Mouse (Mus musculus): ENCODE measurements around the gene Gins3. TPM values are rescaled to one million over a fixed set of nuclear protein-coding genes. Genes with fewer than 3 reads are reported as not detected.
"Not testable (repeated sequence)": the region's sequence is repeated elsewhere in the genome, so short reads cannot be mapped to it uniquely, and the experiment has no call there.

Gins3 gene
- polyA plus RNA-seq, 1 experiment from 2014 or later, result 12.9 TPM

DNA sequence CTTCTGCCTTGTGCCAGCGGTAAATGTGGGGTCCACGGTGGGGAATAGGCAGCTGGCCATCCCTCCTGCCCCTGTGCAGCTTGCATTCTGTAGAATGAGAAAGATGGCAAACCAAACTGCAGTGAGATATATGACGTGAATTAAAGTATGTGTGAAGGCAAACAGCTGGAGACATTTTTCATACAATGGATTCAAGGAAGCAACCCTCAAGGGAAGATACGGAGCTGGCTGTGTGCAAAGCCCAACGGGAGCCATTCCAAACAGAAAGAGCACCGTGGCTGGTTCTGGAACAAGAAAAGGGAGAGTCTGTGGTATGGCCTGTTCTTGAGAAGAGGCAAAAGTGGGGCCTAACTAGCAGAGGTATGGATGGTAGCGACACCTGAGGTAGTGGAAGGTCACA, 22.6 kb downstream of the Gins3 start:
- no peaks in the 10 kb centered on the region for H3K27me3 ChIP-seq
- no peak overlapping the region for H3K4me2 ChIP-seq (replicated peaks)
- H3K9ac ChIP-seq (replicated peaks), result no peak overlapping the region
- no peak overlapping the region for H3K4me3 ChIP-seq (replicated peaks)
- no peaks in the 10 kb centered on the region for H3K36me3 ChIP-seq
- H3K4me1 ChIP-seq (replicated peaks), result no peaks in the 10 kb centered on the region; the same call in 1 of the 2 replicates
- H3K9me3 ChIP-seq, result no peaks in the 10 kb centered on the region
- no peak for ATAC-seq
- 79% methylated on average over 7 of the region's 7 CpGs for WGBS
- H3K27ac ChIP-seq, result no peak overlapping the region

- H3K27ac ChIP-seq, result no peak overlapping the region
- H3K9ac ChIP-seq (replicated peaks), result no peak overlapping the region
- no peak overlapping the region for H3K4me2 ChIP-seq (replicated peaks)
- ATAC-seq, result no peak
- WGBS, result 63% methylated on average over 5 of the region's 5 CpGs
- no peaks in the 10 kb centered on the region for H3K9me3 ChIP-seq
- H3K27me3 ChIP-seq, result no peaks in the 10 kb centered on the region
- no peak overlapping the region for H3K4me3 ChIP-seq (replicated peaks)
- H3K4me1 ChIP-seq (replicated peaks), result no peaks in the 10 kb centered on the region
- no peaks in the 10 kb centered on the region for H3K36me3 ChIP-seq
Observed at GRCm38 (mm10) chr8:95656316-95657002, 23.2 kb downstream of the Gins3 start.

DNA sequence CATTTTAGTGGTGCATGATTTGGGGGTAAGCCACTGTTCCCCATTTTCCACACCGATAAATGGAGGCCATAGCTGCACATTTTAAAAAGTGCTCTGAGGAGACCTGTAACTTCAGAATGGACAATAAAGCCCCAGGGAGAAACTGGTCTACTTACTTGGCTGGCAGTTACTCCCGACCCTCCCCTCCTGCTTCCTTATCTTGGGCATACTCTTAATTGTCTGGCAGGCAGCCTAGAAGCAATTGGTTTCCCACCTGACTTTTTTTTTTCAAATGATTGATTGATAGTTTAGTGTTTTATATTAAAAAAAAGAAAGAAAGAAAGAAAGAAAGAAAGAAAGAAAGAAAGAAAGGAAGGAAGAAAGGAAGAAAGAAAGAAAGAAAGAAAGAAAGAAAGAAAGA, 24.3 kb downstream of the Gins3 start:
- Histone ChIP-seq H3K27ac (no peak overlapping the region), H3K36me3 (no peaks in the 10 kb centered on the region), H3K9ac (replicated peaks) (no peak overlapping the region), H3K4me2 (replicated peaks) (no peak overlapping the region), H3K27me3 (no peaks in the 10 kb centered on the region), H3K9me3 (no peaks in the 10 kb centered on the region), H3K4me1 (replicated peaks) (no peaks in the 10 kb centered on the region), H3K4me3 (replicated peaks) (no peak overlapping the region)
- WGBS, result 69% methylated on average over 2 of the region's 2 CpGs
- no peak for ATAC-seq

DNA sequence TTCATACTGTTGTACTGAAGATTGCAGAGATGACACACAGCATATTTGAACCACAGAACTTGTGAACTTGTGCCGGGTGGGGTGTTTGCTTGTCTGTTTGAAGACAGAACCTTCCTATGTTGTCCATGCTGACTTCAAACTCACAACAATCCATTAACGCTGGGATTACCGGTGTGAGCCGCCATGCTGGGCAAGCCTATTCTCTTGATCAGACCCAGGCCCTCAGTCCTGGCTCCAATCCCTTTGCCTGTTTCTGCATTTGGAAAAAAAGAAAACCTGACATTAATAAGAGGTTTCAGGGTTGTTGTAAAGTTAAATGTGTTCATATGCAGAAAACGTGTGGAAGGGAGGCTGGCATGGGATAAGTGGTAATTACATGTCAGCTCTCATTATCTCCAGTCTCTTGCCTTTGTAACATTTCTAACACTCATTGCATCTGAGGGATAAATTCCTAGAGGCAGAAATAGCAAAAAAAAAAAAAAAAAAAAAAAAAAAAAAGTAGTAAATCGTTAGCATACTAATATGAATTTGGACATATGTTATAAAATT, 27.2 kb downstream of the Gins3 start:
- H3K4me1 ChIP-seq (replicated peaks), result no peaks in the 10 kb centered on the region
- no peak overlapping the region for H3K27ac ChIP-seq
- 75% methylated on average over 6 of the region's 6 CpGs for WGBS
- no peak for ATAC-seq
- H3K9me3 ChIP-seq, result no peaks in the 10 kb centered on the region
- H3K9ac ChIP-seq (replicated peaks), result no peak overlapping the region
- no peak overlapping the region for H3K4me2 ChIP-seq (replicated peaks)
- H3K36me3 ChIP-seq, result no peaks in the 10 kb centered on the region
- no peaks in the 10 kb centered on the region for H3K27me3 ChIP-seq
- no peak overlapping the region for H3K4me3 ChIP-seq (replicated peaks)

DNA sequence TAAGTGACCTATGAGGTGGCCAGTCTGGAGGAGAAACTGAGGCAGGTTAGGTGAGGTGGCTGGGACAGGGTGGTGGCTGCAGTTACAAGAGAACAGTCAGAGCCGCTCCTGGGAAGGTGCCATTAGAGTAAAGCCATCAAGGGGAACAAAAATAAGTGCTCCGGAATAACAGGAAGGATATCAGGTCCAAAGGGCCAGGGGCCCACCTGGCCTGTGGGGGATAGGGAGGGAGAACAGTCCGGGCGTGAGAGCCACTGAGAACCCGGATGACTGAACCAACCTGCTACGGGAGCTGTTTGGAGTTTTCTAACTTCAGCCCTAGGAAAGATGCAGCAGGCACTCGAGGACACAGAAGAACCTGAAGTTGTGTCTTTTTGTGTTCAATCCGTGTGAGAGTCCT, 27.8 kb downstream of the Gins3 start:
- H3K9me3 ChIP-seq, result no peaks in the 10 kb centered on the region

GRCm38 (mm10) chr8:95661575-95661974, 28.3 kb downstream of the Gins3 start:
- Histone ChIP-seq H3K9me3 (no peaks in the 10 kb centered on the region; the same call in 1 of the 2 replicates), H3K27me3 (no peaks in the 10 kb centered on the region), H3K4me2 (replicated peaks) (no peak overlapping the region), H3K4me1 (replicated peaks) (no peaks in the 10 kb centered on the region), H3K4me3 (replicated peaks) (no peak overlapping the region), H3K27ac (no peak overlapping the region), H3K9ac (replicated peaks) (no peak overlapping the region), H3K36me3 (no peaks in the 10 kb centered on the region)
- 89% methylated on average over 6 of the region's 6 CpGs for WGBS
- ATAC-seq, result no peak

More for the DNA sequence above, 27.8 kb downstream of the Gins3 start:
- WGBS, result 81% methylated on average over 8 of the region's 8 CpGs
- Histone ChIP-seq H3K4me3 (replicated peaks) (no peak overlapping the region), H3K27ac (no peak overlapping the region), H3K4me1 (replicated peaks) (no peaks in the 10 kb centered on the region), H3K4me2 (replicated peaks) (no peak overlapping the region), H3K27me3 (no peaks in the 10 kb centered on the region), H3K9ac (replicated peaks) (no peak overlapping the region), H3K36me3 (no peaks in the 10 kb centered on the region)
- no peak for ATAC-seq

DNA sequence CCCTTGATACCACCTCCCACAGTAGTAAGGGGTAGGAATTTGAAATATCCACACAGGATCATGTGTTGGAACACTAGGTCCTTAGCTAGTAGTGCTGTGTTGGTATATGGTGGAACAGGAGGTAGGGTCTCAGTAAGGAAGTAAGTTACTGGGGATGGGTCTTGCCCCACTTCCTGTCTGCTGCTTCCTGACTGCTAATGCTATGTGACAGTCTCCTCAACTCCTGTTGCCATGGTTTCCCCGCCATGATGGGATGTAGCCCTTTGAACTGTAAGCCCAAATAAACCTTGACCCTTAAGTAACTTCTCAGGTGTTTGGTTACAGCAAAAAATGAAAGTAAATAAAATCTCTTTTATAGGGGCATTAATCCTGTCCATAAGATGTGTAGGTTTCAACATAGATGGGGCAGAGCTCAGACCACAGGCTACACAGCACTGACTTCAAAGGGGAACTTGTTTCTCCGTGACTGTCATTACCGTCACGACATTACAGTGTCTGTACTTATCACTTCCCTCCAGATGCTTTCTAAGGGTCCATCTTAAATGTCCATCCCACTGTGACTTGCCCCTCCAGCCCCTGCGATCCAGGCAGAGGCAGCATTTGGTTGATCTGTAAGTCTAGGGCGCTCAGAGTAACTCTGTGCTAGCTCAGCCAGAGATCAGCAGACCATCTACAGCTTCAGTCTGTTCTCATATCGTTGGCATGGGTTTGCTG, 29.8 kb downstream of the Gins3 start:
- Histone ChIP-seq H3K27me3 (no peaks in the 10 kb centered on the region), H3K27ac (no peak overlapping the region), H3K4me1 (replicated peaks) (peaks cover 3% of the 10 kb centered on the region; the same call in 1 of the 2 replicates), H3K9ac (replicated peaks) (no peak overlapping the region), H3K4me2 (replicated peaks) (no peak overlapping the region), H3K9me3 (no peaks in the 10 kb centered on the region; the same call in 1 of the 2 replicates), H3K36me3 (no peaks in the 10 kb centered on the region), H3K4me3 (replicated peaks) (no peak overlapping the region)
- no peak for ATAC-seq
- 89% methylated on average over 7 of the region's 7 CpGs for WGBS

DNA sequence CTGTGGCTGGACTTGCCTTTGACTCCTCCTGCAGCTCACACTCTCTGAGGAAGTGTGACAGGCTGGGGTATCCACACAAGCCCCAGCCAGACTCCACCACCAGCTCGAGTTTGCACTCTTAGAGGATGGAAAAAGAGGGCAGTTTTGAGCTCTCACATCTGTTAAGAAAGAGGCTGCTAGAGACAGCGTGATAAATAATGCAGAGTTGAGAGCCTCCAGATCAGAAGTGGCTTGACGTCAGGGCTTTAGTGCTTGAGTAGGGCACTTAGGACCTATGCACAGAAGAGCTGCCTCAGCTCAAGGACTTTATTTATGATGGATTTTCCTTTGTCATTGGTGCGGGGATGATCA, 30.3 kb downstream of the Gins3 start:
- no peaks in the 10 kb centered on the region for H3K27me3 ChIP-seq
- WGBS, result 72% methylated on average over 4 of the region's 4 CpGs
- H3K4me2 ChIP-seq (replicated peaks), result no peak overlapping the region
- H3K27ac ChIP-seq, result no peak overlapping the region
- no peak overlapping the region for H3K9ac ChIP-seq (replicated peaks)
- no peaks in the 10 kb centered on the region for H3K36me3 ChIP-seq
- no peaks in the 10 kb centered on the region; the same call in 1 of the 2 replicates for H3K9me3 ChIP-seq
- ATAC-seq, result 0 out of 2 replicates have a peak, but pooled peaks have one; percentile 11
- peaks cover 8% of the 10 kb centered on the region; the same call in 1 of the 2 replicates for H3K4me1 ChIP-seq (replicated peaks)
- H3K4me3 ChIP-seq (replicated peaks), result no peak overlapping the region

DNA sequence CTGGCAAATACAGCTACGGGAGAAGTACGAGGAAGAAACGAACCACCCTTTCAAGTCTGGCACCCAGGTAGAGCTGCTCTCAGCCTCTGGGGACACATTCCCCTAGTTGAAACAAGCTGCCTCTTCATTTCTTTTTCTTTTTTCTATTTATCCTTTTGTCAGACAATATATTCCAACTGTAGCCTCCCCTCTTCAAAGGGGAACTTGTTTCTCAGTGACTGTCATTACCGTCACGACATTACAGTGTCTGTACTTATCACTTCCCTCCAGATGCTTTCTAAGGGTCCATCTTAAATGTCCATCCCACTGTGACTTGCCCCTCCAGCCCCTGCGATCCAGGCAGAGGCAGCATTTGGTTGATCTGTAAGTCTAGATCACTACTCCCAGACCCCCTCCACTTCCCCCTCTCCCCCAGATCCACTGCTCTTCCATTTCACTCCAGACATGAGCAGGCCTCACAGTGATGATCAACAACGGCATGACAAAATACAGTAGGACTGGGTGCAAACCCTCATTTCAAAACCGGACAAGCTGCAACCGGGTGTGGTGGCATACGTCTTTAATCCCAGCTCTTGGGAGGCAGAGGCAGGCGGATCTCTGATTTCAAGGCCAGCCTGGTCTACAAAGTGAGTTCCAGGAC, 32.7 kb downstream of the Gins3 start:
- 94% methylated on average over 11 of the region's 11 CpGs for WGBS
- ATAC-seq, result not testable (repeated sequence)

GRCm38 (mm10) chr8:95668163-95668958, 35.1 kb downstream of the Gins3 start:
- Histone ChIP-seq H3K4me3 (replicated peaks) (no peak overlapping the region), H3K27me3 (no peaks in the 10 kb centered on the region), H3K4me2 (replicated peaks) (no peak overlapping the region), H3K9me3 (no peaks in the 10 kb centered on the region; the same call in 1 of the 2 replicates), H3K9ac (replicated peaks) (no peak overlapping the region), H3K4me1 (replicated peaks) (peaks cover 10% of the 10 kb centered on the region; the same call in 1 of the 2 replicates), H3K27ac (peak overlapping the region; percentile 35), H3K36me3 (no peaks in the 10 kb centered on the region)
- WGBS, result 55% methylated on average over 8 of the region's 8 CpGs
- ATAC-seq, result peak; percentile 69

More for the DNA sequence above, 32.7 kb downstream of the Gins3 start:
- not testable (repeated sequence) for H3K4me3 ChIP-seq (replicated peaks); H3K27ac ChIP-seq; H3K36me3 ChIP-seq; H3K27me3 ChIP-seq; H3K9ac ChIP-seq (replicated peaks); H3K9me3 ChIP-seq; H3K4me2 ChIP-seq (replicated peaks)
- H3K4me1 ChIP-seq (replicated peaks), result peaks cover 10% of the 10 kb centered on the region; the same call in 1 of the 2 replicates

DNA sequence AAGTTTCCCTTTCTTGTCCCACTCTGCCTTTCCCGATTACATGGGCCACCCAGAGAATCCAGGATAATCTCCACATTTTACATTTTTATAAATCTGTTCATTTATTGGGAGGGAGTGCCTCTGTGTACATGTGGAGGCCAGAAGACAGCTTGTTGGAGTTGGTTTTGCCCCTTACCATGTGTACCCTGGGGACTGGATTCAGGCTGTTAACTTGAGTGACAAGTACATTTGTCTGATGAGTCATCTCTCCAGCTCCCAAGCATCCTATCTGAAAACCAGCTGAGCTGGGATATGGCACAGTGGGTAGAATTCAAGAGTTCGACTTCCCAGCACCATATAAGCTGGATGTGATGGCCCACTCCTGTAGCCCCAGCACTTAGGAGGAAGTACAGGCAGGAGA, 36.7 kb downstream of the Gins3 start:
- no peaks in the 10 kb centered on the region; the same call in 1 of the 2 replicates for H3K9me3 ChIP-seq
- no peak overlapping the region for H3K27ac ChIP-seq
- no peak overlapping the region for H3K9ac ChIP-seq (replicated peaks)
- H3K27me3 ChIP-seq, result peaks cover 6% of the 10 kb centered on the region
- ATAC-seq, result no peak
- 83% methylated on average over 2 of the region's 2 CpGs for WGBS
- no peak overlapping the region for H3K4me3 ChIP-seq (replicated peaks)
- peaks cover 10% of the 10 kb centered on the region; the same call in 1 of the 2 replicates for H3K4me1 ChIP-seq (replicated peaks)
- no peak overlapping the region for H3K4me2 ChIP-seq (replicated peaks)
- no peaks in the 10 kb centered on the region for H3K36me3 ChIP-seq

Measured in midbrain, embryonic 13.5 days (tissue).